Mouse (Mus musculus) G1E (cell line): ENCODE results near the gene Mok.

Source experiments
- CTCF ChIP-seq: IDR thresholded peaks from 2 replicates; pipeline ENCODE4 v1.5.1; 2012; ENCODE audit warnings: low read depth, low read length, inconsistent platforms, mixed read lengths
- POLR2AphosphoS5 ChIP-seq: IDR thresholded peaks from 2 replicates; pipeline ENCODE4 v1.6.1; 2012; ENCODE audit warnings: low read depth, low read length, inconsistent platforms; ENCODE audit not compliant: insufficient replicate concordance
- TAL1 ChIP-seq: conservative IDR thresholded peaks from 2 replicates; pipeline ENCODE4 v1.6.1; 2012; ENCODE audit warnings: low read depth, low read length, inconsistent platforms, mixed read lengths

DNA sequence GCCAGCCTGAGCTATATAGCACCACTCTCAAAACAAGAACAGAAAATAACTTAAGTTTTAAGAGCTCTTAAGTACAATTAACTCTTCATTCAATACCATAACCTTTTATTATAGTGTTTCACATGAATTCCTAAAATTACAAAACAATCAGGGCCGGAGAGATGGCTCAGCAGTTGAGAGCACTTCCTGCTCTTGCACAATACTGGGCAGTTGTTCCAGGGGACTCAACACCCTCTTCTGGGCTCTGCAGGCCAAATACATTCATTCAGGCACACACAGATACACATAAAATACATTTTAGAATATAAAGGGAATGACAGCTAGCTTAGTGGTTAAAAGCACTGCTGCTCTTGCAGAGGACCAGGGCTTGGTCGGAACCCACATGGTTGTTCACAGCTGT, 23.9 kb downstream of the Mok start:
- TF ChIP-seq CTCF, result no peak
- TF ChIP-seq TAL1, result no peak
- no peak for TF ChIP-seq POLR2AphosphoS5
